Mouse (Mus musculus) ovary, postnatal 36 days (tissue): Measurements from ENCODE around the gene Rpl36a.

Experiments
- DNase-seq: peaks from one replicate; pipeline ENCODE4 v3.0.0; 2022; ENCODE audit warnings: low spot score, mixed read lengths

Gene Rpl36a

DNA sequence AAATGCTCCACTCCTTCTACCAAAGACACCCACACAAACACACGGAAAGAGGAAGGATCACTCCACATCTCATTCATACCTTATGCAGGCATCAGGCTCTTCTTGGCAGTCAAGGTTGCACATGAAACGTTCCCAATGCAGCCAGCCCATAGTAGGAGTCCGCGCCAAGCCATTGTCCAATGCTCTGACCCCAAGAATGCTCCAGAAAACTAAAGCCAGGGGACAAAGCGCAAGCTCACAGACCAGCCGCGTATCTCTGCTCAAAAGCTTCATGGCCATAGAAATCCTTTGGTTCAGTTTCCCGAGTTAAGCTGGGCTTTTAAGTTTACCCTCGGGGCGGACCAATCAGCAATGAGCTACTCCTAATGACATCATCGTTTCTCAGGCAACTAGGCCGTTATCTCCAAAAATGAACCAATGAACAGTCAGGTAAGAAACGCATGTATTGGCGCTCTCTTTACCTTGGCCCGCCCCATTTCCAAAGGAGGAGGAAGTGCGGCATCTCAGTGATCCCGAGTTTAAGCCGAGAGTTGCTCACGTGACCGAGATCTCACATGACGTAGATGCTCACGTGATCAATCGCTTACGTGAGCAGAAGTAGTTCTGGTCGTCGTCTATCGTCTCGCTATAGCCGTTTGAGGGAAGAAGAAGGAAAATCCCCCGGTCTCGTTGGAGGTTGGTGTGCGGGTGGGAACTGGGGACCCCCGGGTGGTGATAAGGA is 15.4 kb downstream of the Rpl36a start, which contains the start of the genes Gla and Hnrnph2:
TSS of gene Gla (minus strand) at position 467 of the 721 bp plus-strand sequence.
TSS of gene Hnrnph2 (plus strand) at position 521 of the 721 bp plus-strand sequence.
- DNase-seq = peak; percentile 76

DNA sequence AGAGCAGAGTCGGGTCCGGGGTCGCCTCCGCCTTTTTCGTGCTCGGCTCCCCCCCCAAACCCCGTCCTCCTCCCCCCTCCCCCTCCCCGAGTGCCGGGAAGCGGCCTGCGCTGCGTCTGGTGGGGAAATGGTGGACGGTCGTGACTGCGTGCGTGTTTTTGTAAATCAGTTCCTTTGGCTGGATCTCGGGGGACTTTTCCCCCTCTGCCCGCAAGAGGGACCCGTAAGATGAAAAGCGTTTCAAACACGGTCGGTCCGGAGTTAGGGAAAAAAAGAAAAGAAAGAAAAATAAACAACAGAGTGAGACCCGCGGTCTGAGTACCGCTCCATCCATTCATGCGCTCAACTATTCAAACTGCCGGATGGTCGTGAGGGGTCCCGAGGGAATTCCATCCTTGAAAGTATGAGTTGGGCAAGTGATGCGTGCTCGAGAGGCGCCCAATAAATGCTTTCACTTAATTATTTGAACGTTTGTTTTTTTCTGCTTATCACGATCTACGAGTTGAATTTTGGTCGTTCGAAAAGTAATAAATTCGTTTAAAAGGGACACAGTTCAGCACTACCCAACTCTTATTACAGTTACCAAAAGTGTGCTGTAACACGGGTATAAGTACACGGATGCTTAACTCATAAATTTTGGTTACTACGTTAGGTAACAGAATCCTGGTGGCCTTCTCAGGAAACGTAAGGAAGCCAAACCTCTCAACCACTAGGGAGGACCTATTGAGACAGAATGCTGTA is 16.1 kb downstream of the Rpl36a start:
- no peak for DNase-seq

DNA sequence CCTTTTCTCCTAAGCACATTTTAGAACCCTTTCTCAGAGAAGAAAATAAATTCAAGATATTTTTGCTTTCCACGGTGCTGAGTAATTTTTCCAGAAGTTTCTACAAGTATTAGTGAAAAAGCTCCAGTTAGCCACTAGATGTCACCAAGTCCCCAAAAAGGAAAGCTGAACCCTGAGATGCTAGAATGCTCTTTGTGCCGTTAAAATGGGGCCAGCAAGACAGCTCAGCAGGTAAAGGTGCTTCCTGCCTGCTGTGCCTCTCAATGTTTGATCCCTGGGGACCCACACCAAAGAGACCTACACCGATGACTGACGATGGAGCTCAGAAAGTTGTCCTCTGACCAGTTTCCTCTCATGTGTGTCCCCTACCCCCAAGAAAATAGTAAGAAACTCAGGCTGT is 24.0 kb downstream of the Rpl36a start:
- DNase-seq = no peak

DNA sequence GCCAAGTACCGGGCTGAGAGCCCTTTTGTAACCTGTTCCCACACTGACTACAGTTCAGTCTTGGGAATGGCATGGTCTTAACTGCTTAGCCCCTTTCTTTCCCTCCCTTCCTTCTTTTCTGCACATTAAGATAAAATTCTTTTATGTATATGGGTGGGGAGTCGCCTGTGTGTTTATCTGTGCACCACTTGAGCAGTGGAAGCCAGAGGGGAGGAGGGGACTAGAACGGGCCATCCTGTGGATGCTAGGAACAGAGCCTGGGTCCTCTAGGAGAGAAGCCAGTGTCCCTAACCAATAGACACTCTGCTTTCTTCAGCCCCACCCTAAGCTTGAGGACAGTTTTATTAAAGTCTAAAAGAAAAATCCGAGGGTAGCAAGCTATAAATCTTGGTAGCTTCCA is 25.5 kb downstream of the Rpl36a start:
- DNase-seq = no peak

DNA sequence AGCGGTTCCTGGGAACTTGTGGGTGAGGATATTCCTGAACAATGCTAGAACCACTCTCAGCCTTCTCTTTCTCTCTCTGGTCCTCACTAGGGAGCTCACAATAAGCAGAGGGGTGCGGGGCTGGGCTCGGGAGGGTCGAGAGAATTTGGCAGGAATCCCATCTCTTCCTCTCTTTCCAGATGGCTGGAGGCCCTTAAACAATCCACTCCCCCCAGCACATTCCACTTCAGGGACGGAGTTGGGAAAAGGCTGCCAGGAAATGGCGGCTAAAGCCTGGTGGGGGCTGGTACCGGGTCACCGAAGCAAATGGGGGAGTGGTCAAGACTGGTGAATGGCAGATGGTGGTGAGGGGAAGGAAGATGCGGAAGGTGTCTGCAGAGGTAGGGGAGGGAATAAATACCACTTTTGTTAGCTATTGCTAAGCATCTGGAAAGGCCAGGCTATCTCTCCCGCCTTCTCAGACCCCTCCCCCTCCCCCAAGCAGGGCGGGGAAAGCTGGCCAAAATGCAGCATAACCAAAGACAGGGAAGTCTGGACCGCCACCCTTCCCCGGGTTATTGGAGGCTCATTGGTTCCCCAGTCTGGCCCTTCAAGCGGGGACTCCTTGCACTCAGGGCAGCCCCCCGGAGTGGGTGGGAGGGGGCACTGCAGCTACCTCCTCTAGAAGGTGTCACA is 27.0 kb downstream of the Rpl36a start:
- peak; percentile 54 for DNase-seq

DNA sequence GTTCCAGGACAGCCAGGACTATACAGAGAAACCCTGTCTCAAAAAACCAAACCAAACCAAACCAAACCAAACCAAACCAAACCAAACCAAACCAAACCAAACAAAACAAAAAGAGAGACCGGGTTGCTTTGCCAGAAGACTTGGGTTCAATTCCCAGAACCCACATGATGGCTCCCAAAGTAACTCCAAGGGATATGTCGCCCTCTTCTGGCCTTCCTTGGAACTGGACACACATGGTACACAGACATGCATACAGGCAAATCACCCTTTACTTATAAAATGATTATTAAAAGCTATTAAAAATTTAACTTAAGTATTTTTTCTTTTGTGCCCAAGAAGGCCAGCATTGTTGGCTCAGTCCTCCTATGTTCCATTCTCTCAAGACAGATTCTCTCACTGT is 28.9 kb downstream of the Rpl36a start:
- no peak for DNase-seq

DNA sequence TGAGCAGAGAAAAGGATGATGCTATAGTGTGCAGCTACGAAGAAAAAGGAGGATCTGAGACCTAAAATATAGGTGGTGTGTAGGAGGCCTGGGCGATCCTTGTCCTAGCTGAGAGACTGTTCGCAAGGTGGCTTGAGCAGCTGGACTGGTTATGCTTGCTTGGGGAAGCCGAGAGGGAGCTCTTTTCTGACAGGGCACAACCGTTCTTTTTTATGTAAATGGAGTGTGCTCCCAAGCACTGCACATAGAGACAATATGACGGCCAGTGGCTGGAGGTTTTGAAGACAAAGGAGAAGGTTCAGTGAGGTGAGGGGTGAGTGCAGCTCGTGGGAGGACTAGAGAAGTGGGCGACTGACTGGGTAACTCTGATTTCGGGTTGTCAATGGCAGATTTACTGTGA is 34.2 kb downstream of the Rpl36a start:
- DNase-seq = no peak

DNA sequence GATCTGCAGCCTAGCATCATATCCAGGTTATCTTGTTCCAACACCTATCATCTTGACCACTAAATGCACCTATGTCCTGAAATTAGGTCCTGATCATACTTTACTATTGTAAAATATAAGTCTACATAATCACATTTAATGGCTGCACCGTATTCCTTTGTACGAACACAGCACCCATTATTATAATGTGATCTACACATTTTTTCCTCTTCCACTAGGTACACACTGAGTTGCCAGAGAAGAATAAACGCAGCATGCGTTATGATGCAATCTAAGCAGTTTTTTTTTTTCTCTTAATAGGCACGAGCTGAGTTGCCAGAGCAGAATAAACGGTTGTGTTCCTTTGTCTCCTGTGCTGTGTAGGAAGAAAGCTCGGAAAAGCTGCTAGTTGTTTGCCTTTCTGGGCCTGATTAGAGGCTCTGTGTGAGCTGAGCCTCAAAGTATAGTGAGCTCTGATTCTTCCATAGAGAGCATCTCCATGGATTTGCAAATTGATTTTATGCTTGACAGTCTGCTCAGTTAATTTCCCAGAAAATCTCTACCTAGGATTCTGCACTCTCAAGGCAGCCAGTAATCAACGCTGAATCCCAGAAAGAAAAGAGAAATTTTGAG is 34.9 kb downstream of the Rpl36a start:
- no peak for DNase-seq

DNA sequence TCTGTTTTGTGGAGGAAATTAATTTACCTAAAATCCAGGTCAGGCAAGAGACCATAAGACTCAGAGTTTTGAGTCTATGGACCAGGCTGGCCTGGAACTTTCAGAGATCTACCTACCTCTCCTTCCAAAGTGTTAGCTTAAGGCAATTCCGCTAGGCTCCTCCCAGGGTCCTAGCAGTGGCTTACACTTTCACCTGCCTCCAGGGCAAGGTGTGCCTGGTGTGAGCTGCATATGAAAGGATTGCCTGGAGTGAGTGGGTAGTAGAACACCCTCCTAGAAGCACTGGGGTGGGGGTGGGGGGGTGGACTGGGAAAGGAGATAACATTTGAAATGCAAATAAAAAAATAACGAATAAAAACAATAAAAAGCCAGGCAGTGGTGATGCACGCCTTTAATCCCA is 36.2 kb downstream of the Rpl36a start:
- DNase-seq = no peak

DNA sequence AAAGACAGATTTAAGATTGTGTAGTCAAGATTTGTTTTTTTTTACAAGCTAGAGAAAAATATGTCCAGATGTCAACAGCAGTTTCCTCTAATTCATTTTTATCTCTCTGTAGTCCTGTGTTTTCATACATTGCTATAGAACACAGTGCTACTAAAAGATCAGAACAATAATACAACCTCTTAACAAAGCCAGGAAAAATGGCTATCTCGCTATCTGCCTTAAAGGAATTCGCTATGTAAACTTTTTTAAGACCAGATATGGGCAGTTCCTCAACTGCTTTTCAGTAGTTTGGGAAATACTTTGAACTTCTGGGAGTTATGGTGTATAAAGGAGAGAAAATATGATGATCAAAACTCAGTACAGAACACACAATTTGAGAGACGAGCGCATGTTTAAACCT is 37.9 kb downstream of the Rpl36a start:
- DNase-seq = no peak

DNA sequence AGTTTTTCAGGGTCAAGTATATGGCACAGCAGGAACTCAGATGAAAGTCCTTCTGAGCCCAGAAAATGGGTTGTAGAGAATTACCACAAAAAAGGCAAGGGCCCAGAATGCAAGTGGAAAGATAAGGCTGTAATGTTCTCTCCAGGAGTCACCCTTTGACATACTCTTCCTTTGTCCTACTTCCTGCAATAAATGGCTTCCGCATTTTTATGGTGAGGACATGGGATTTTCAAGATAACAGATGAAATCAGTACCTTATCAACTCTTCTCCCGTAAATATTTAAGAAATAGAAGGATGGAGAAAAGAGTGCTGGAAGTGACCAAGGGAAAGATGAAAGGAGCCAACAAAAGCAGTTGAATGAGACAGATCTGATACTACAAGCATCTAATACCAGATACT is 42.7 kb downstream of the Rpl36a start:
- no peak for DNase-seq

DNA sequence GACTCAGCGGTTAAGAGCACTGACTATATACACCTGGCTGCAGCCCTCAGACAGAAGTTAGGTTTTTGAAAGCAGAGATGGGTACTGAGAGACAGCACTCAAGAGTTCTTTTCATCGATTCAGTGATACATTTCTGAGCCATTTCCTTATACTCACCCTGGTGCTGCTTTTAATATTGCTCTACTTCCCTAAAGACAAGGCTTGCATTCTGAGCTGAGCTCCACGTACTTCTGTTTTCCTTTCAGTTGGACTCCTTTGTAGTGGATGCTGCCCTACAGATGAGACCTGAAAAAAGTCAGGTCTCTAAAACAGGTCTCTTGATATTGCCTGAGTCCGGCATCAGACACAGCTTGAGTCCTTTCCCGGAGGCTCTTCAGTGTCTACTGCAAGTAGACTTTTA is 47.3 kb downstream of the Rpl36a start:
- no peak for DNase-seq

DNA sequence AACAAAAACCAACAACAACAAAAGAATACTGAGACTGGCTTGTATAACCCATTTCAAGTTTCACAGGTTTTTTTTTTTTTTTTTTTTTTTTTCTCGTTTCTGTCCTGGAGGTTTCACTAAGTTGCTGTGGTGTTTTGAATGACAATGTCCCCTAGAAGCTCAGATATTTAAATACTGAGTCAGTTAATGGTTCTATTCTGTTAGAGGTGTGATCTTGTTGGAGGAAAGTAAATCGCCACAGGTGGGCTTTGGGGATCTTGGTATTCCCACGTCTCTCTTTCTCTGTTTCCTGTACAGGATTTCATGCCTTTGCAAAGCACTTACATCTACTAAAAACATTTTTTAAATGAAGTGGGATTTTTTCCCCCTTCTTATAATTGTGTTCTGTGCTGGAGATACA is 49.7 kb downstream of the Rpl36a start:
- DNase-seq = no peak

DNA sequence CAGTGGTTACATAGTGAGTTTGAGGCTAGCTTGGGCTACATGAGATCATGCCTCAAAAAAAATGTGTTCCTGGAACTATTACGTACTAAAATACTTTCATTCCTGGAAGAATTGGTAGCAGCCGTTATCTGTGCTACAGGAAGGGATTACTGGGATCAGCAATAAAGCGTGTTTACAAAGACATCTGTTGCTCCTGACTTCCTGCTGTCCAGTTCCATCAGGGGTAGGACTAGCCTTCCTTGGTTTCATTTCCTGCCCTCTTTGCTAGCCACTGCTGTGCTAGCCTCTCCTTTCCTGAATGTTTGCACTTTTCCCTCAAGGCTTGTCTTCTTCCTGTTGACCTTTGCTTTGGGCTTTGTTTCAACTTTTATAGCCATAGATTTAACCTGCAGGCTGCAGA is 50.4 kb downstream of the Rpl36a start:
- DNase-seq = no peak
